Mouse (Mus musculus): Measurements from ENCODE around the gene Caln1. TPM values are rescaled to one million over a fixed set of nuclear protein-coding genes. Genes with fewer than 3 reads are reported as not detected.

Gene Caln1
- total RNA-seq, 2 experiments from 2014 or later, result 116 to 124 TPM

DNA sequence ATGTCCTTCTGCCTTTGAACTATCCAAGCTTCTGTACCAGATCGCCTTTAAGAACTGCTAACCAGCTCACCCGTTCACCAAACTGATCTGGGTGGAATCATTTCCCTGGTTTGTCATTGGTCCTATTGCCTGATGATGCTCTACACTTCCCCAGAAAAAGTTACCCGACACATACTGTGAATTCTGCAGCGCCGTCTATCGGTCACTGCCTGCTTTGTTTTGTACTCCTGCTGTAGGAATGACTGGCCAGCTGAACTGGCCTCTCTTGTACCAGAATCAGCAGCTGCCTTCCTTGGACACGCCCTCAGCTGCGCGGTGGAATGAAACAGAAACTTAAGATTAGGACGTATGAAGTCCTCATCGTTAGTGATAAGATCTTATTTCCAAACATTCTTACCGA is 107.5 kb downstream of the Caln1 start:
- DNase-seq (ENCODE audit: extremely low spot score in 1 of 2, low spot score in 2 of 2), result no peak
- TF ChIP-seq CTCF (IDR thresholded peaks at IDR 0.05), result peak; percentile 41
- no peak overlapping the region for H3K4me3 ChIP-seq
- intact Hi-C loops (cut with DNase I), result no loop called here
- H3K27ac ChIP-seq, result no peak overlapping the region

GRCm38 (mm10) chr5:130480290-130480689 is 111.0 kb downstream of the Caln1 start:
- DNase-seq (ENCODE audit: extremely low spot score in 1 of 2, low spot score in 2 of 2), result no peak
- TF ChIP-seq CTCF (IDR thresholded peaks at IDR 0.05), result no peak
- no peak overlapping the region for H3K27ac ChIP-seq
- H3K4me3 ChIP-seq, result no peak overlapping the region
- intact Hi-C loops (cut with DNase I), result no loop called here

DNA sequence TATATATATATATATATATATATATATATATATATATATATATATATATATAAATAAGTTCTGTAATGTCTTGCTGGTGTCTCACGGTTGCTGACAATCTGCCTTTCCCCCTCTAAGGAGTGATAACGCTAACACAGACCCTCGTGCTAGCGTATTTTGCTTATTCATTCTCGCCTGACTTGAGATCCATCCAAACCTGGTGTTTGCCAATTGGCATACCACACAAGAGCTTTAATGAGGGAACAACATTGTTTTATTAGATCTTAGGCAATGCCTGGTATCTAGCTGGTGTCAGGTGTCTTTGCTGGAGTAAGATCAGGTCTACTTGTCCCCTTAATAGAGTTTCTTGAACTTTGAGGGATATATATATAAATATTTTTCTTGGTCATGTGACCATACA is 122.2 kb downstream of the Caln1 start:
- no peak for DNase-seq (ENCODE audit: extremely low spot score in 1 of 2, low spot score in 2 of 2)
- H3K4me3 ChIP-seq, result no peak overlapping the region
- intact Hi-C loops (cut with DNase I), result no loop called here
- no peak overlapping the region for H3K27ac ChIP-seq
- no peak for TF ChIP-seq CTCF (IDR thresholded peaks at IDR 0.05)

DNA sequence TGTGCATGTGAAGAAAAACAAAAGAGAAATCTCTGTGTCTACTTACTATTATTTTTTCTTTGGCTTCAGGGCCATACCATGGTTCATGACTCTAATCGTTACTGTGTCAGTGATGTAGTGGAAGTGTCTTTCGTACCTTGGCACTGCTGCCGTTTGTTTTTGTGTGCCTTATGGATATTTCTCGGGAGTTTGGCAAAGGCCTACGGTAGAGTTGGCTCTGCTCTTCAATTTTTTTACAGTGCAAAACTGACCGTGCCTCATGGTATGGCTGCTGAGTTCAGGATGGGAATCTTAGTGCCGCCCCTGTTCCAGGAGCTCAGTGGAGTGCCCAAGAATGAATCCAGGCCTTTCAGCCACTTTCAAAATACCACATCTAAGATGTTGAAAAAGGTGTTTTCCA is 123.0 kb downstream of the Caln1 start:
- H3K4me3 ChIP-seq, result no peak overlapping the region
- no peak for DNase-seq (ENCODE audit: extremely low spot score in 1 of 2, low spot score in 2 of 2)
- intact Hi-C loops (cut with DNase I), result no loop called here
- no peak for TF ChIP-seq CTCF (IDR thresholded peaks at IDR 0.05)
- H3K27ac ChIP-seq, result no peak overlapping the region

- intact Hi-C loops (cut with DNase I), result no loop called here
- H3K27ac ChIP-seq, result no peak overlapping the region
- peak in 1 of 2 experiments; percentile 19 for DNase-seq (ENCODE audit: extremely low spot score in 1 of 2, low spot score in 2 of 2)
- H3K4me3 ChIP-seq, result no peak overlapping the region
- no peak for TF ChIP-seq CTCF (IDR thresholded peaks at IDR 0.05)
Measured at GRCm38 (mm10) chr5:130502541-130502940, 133.3 kb downstream of the Caln1 start.

DNA sequence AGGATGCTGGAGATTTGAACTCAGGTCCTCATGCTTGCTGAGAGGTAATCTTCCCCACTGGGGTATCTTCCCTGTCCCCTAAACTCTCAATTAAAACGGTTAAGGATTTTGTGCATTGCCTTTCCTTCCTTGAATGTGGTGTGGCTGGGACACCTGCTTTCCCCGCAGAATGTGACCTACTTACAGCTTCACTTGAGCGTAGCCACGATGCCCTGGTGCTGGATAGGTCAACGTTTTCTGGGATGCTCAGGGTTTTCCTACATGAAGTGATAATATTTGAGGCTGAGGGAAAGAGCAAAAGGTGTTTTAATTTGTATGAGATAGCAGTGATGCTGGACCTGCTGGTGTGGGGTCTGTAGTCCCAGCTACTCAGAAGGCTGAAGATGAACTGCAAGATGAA is 135.6 kb downstream of the Caln1 start:
- Histone ChIP-seq H3K4me3 (no peak overlapping the region), H3K27ac (no peak overlapping the region)
- DNase-seq (ENCODE audit: extremely low spot score in 1 of 2, low spot score in 2 of 2), result no peak
- intact Hi-C loops (cut with DNase I), result no loop called here
- no peak for TF ChIP-seq CTCF (IDR thresholded peaks at IDR 0.05)

- intact Hi-C loops (cut with DNase I), result no loop called here
- no peak for DNase-seq (ENCODE audit: extremely low spot score in 1 of 2, low spot score in 2 of 2)
- H3K27ac ChIP-seq, result no peak overlapping the region
Measured at GRCm38 (mm10) chr5:130510516-130510915, 141.3 kb downstream of the Caln1 start.

GRCm38 (mm10) chr5:130515395-130515794 is 146.1 kb downstream of the Caln1 start:
- TF ChIP-seq CTCF (IDR thresholded peaks at IDR 0.05), result peak; percentile 13
- Histone ChIP-seq H3K4me3 (no peak overlapping the region), H3K27ac (no peak overlapping the region)
- intact Hi-C loops (cut with DNase I), result no loop called here
- no peak for DNase-seq (ENCODE audit: extremely low spot score in 1 of 2, low spot score in 2 of 2)

More at GRCm38 (mm10) chr5:130510516-130510915, 141.3 kb downstream of the Caln1 start:
- no peak for TF ChIP-seq CTCF (IDR thresholded peaks at IDR 0.05)
- no peak overlapping the region for H3K4me3 ChIP-seq

GRCm38 (mm10) chr5:130520527-130520926 is 151.3 kb downstream of the Caln1 start:
- H3K27ac ChIP-seq, result no peak overlapping the region
- peak; percentile 56 for TF ChIP-seq CTCF (IDR thresholded peaks at IDR 0.05)
- no peak overlapping the region for H3K4me3 ChIP-seq
- intact Hi-C loops (cut with DNase I), result no loop called here
- no peak for DNase-seq (ENCODE audit: extremely low spot score in 1 of 2, low spot score in 2 of 2)

GRCm38 (mm10) chr5:130527416-130527815 is 158.2 kb downstream of the Caln1 start:
- no peak overlapping the region for H3K27ac ChIP-seq
- DNase-seq (ENCODE audit: extremely low spot score in 1 of 2, low spot score in 2 of 2), result no peak
- TF ChIP-seq CTCF (IDR thresholded peaks at IDR 0.05), result no peak
- intact Hi-C loops (cut with DNase I), result no loop called here
- H3K4me3 ChIP-seq, result no peak overlapping the region

- H3K4me3 ChIP-seq, result no peak overlapping the region
- no peak for TF ChIP-seq CTCF (IDR thresholded peaks at IDR 0.05)
- DNase-seq (ENCODE audit: extremely low spot score in 1 of 2, low spot score in 2 of 2), result no peak
- no peak overlapping the region for H3K27ac ChIP-seq
- intact Hi-C loops (cut with DNase I), result no loop called here
Measured at GRCm38 (mm10) chr5:130547496-130547895, 178.2 kb downstream of the Caln1 start.

DNA sequence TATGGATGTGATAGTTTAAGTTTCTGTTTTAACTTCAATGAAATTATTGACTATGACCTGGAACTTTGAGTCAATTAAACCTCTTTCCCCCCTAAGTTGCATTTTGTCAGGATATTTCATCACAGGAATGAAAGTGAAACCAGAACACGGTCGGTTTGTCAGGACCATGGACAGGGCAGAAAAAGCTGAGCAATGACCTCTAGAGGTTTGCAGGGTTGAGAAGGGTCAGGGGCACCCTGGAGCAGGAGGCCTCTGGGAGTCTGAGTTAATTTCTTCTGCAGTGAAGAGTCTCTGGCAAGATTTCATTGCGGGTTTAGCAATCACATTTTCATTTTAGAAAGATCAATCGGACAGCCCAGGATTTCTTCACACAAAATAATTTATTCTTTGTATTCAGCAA is 184.7 kb downstream of the Caln1 start:
- intact Hi-C loops (cut with DNase I), result no loop called here
- H3K4me3 ChIP-seq, result no peak overlapping the region
- no peak for DNase-seq (ENCODE audit: extremely low spot score in 1 of 2, low spot score in 2 of 2)
- TF ChIP-seq CTCF (IDR thresholded peaks at IDR 0.05), result no peak
- H3K27ac ChIP-seq, result no peak overlapping the region

DNA sequence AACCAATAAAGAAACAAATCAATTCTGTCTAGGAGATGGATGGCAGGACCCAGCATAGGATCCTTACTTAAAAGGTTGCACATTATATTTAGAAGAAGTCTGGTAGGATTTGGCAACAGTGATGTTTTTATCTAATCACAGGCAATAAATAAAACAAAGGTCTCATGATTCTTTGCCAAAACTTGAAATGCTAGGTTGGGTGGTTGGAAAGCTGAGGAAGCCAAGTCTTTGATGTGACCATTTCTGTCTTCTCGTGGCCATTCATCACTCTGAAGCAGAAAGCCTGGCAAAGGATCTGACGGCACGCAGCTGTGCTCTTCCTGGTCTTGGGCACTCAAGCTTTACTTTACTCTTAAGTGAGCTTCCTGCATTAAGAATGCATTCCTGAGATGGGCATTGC is 193.9 kb downstream of the Caln1 start:
- TF ChIP-seq CTCF (IDR thresholded peaks at IDR 0.05), result no peak
- DNase-seq (ENCODE audit: extremely low spot score in 1 of 2, low spot score in 2 of 2), result no peak
- intact Hi-C loops (cut with DNase I), result no loop called here

GRCm38 (mm10) chr5:130566002-130566401 is 196.7 kb downstream of the Caln1 start:
- Histone ChIP-seq H3K27ac (no peak overlapping the region), H3K4me3 (no peak overlapping the region)
- DNase-seq (ENCODE audit: extremely low spot score in 1 of 2, low spot score in 2 of 2), result no peak
- intact Hi-C loops (cut with DNase I), result no loop called here
- TF ChIP-seq CTCF (IDR thresholded peaks at IDR 0.05), result no peak

More for the DNA sequence above, 193.9 kb downstream of the Caln1 start:
- no peak overlapping the region for H3K4me3 ChIP-seq
- no peak overlapping the region for H3K27ac ChIP-seq
